Mouse (Mus musculus) olfactory bulb, adult 2 months (tissue): ENCODE measurements around the gene Yipf1. TPM values are rescaled to one million over a fixed set of nuclear protein-coding genes. Genes with fewer than 3 reads are reported as not detected.

ENCODE experiments used
- H3K27ac ChIP-seq: fragments of 200-500 bp; 2 replicates; pipeline ENCODE4 v1.5.1; 2012; ENCODE audit warnings: low read depth, low read length; ENCODE audit not compliant: insufficient read depth
- H3K4me1 ChIP-seq: fragments of 200-500 bp; 2 replicates; pipeline ENCODE4 v1.6.1; 2012; ENCODE audit warnings: low read length; ENCODE audit not compliant: control insufficient read depth, insufficient read depth
- H3K4me3 ChIP-seq: fragments of 200-500 bp; 2 replicates; pipeline ENCODE4 v1.5.1; 2012; ENCODE audit warnings: mild to moderate bottlenecking, low read depth, low read length, moderate library complexity; ENCODE audit not compliant: insufficient read depth
- CTCF ChIP-seq: fragments of 200-500 bp; IDR thresholded peaks from 2 replicates; pipeline ENCODE4 v1.5.1; 2012; ENCODE audit warnings: low read depth, mild to moderate bottlenecking, low read length, moderate library complexity; ENCODE audit not compliant: insufficient read depth
- POLR2A ChIP-seq: fragments of 200-500 bp; IDR thresholded peaks from 2 replicates; pipeline ENCODE4 v1.6.1; 2012; ENCODE audit warnings: mild to moderate bottlenecking, low read depth, low read length, moderate library complexity; ENCODE audit not compliant: insufficient read depth
- WGBS: fragments of 180-500 bp; shearing (Covaris S2); methylation state at CpG from one replicate; pipeline ENCODE4 v1.1.7; 2018; 5-methylcytosine and 5-hydroxymethylcytosine counted together
- polyA plus RNA-seq: library from polyadenylated mRNA; stranded (reverse); fragments of >200 nt; gene quantifications from 2 replicates; pipeline ENCODE4 v1.2.4, GENCODE M21; 2012; ENCODE audit warnings: low replicate concordance; ENCODE audit not compliant: missing spikeins, insufficient read depth, insufficient read length

Gene Yipf1
- polyA plus RNA-seq, 1 experiment, result not detected

DNA sequence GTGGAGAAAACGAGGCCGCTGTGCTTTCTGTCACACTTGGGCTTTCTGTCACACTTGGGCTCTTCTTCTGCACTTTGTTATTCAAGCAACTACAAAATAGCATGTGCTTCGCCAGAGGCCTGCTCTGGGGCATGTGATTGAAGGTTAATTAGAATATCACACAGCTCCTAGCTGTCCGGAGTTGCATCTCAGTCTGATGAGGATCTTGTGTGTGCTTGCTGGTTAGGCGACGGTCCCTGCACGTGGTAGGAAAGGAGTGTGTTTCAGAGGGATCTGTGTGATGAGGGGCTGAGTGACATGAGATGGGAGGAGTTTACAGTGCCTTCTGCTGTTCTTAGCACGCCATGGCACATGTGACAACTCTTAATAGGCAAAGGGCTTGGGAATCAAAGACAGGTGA, 73.3 kb downstream of the Yipf1 start:
- TF ChIP-seq POLR2A (no peak), CTCF (no peak)
- 64% methylated on average over 8 of the region's 8 CpGs for WGBS
- Histone ChIP-seq H3K4me1 (no peaks in the 10 kb centered on the region), H3K4me3 (no peak overlapping the region), H3K27ac (0 out of 2 replicates have a peak overlapping the region, but pooled peaks have one; percentile 16)

GRCm38 (mm10) chr4:107388291-107388690, 74.1 kb downstream of the Yipf1 start:
- WGBS, result 97% methylated on average over 2 of the region's 2 CpGs

GRCm38 (mm10) chr4:107389345-107389744, 75.2 kb downstream of the Yipf1 start:
- TF ChIP-seq CTCF (no peak), POLR2A (no peak)
- no peak overlapping the region for H3K27ac ChIP-seq
- no peak overlapping the region for H3K4me3 ChIP-seq
- 64% methylated on average over 3 of the region's 3 CpGs for WGBS
- no peaks in the 10 kb centered on the region for H3K4me1 ChIP-seq

More at GRCm38 (mm10) chr4:107388291-107388690, 74.1 kb downstream of the Yipf1 start:
- no peak overlapping the region for H3K27ac ChIP-seq
- H3K4me3 ChIP-seq, result no peak overlapping the region
- no peak for TF ChIP-seq POLR2A
- TF ChIP-seq CTCF, result no peak
- H3K4me1 ChIP-seq, result no peaks in the 10 kb centered on the region

GRCm38 (mm10) chr4:107393771-107394170, 79.6 kb downstream of the Yipf1 start:
- H3K27ac ChIP-seq, result no peak overlapping the region
- no peaks in the 10 kb centered on the region for H3K4me1 ChIP-seq
- TF ChIP-seq CTCF, result no peak
- H3K4me3 ChIP-seq, result no peak overlapping the region
- 83% methylated on average over 2 of the region's 2 CpGs for WGBS

Other genes with a start within 250 kb of the Yipf1 start
- gene Mrpl37, start 247.5 kb upstream of the Yipf1 start, polyA plus RNA-seq, result not detected in 2 replicates
- not detected in 2 replicates for gene Cyb5rl, start 247.4 kb upstream of the Yipf1 start, polyA plus RNA-seq
- not detected in 2 replicates for gene Cdcp2, start 217.5 kb upstream of the Yipf1 start, polyA plus RNA-seq
- not detected in 2 replicates for gene Tmem59, start 136.0 kb upstream of the Yipf1 start, polyA plus RNA-seq
- not detected in 2 replicates for gene Tceanc2, start 135.2 kb upstream of the Yipf1 start, polyA plus RNA-seq
- gene Ldlrad1, start 105.2 kb upstream of the Yipf1 start, polyA plus RNA-seq, result not detected in 2 replicates
- not detected in 2 replicates for gene Lrrc42, start 60.8 kb upstream of the Yipf1 start, polyA plus RNA-seq
- gene Hspb11, start 60.8 kb upstream of the Yipf1 start, polyA plus RNA-seq, result not detected in 2 replicates
- gene Dio1, start 7.2 kb upstream of the Yipf1 start, polyA plus RNA-seq, result not detected in 2 replicates
- not detected in 2 replicates for gene Ndc1, start 53.4 kb downstream of the Yipf1 start, polyA plus RNA-seq
- not detected in 2 replicates for gene Glis1, start 120.2 kb downstream of the Yipf1 start, polyA plus RNA-seq